Mouse (Mus musculus) CH12.LX (cell line): Measurements from ENCODE around the gene Prrxl1. TPM values are rescaled to one million over a fixed set of nuclear protein-coding genes. Genes with fewer than 3 reads are reported as not detected.
A peak's percentile ranks its signal among the peaks of the same experiment; 100 is the strongest.

ENCODE experiments used
- DNase-seq: peaks from one replicate; pipeline ENCODE4 v3.0.0-alpha.2; 2013; ENCODE audit errors: extremely low read depth
- H3K27ac ChIP-seq: 2 replicates; pipeline ENCODE4 v1.5.1; 2012; ENCODE audit warnings: low read depth, mild to moderate bottlenecking, control low read depth, moderate library complexity; ENCODE audit not compliant: insufficient read depth
- H3K27me3 ChIP-seq: replicated peaks from 2 replicates; pipeline ENCODE3; 2012; ENCODE audit warnings: inconsistent platforms
- H3K36me3 ChIP-seq, 2 experiments: replicated peaks in 1 of 2; 2 replicates each; pipeline versions ENCODE3 to v1.6.1; 2012; ENCODE audit warnings: inconsistent platforms in 1 of 2, low read length in 1 of 2, mild to moderate bottlenecking in 1 of 2, mixed read lengths in 1 of 2, moderate library complexity in 1 of 2; ENCODE audit not compliant: control insufficient read depth in 1 of 2, insufficient read depth in 1 of 2
- H3K4me1 ChIP-seq, 2 experiments: 2 replicates each; pipeline ENCODE4 v1.6.1; 2012; ENCODE audit warnings: inconsistent platforms in 1 of 2, moderate library complexity in 1 of 2; ENCODE audit not compliant: insufficient read depth in 2 of 2, control insufficient read depth in 1 of 2
- H3K4me2 ChIP-seq: 2 replicates; pipeline ENCODE4 v1.6.1; 2012; ENCODE audit warnings: low read depth, mild to moderate bottlenecking, control low read depth; ENCODE audit not compliant: poor library complexity, insufficient read depth, severe bottlenecking
- H3K4me3 ChIP-seq, 3 experiments: fragments of 150-350 bp in 1 of 3; sonication (generic) in 1 of 3; replicated peaks in 1 of 3; 2 replicates each; pipeline versions ENCODE3 to v1.5.1; 2011 to 2012; ENCODE audit warnings: low read depth in 2 of 3, low read length in 2 of 3, mild to moderate bottlenecking in 2 of 3, moderate library complexity in 2 of 3, control low read depth in 1 of 3, improper control_type of control experiment in 1 of 3, inconsistent platforms in 1 of 3, mixed read lengths in 1 of 3; ENCODE audit not compliant: poor library complexity in 1 of 3
- H3K79me2 ChIP-seq: replicated peaks from 2 replicates; pipeline ENCODE4 v1.6.1; 2012; ENCODE audit warnings: mild to moderate bottlenecking, moderate library complexity; ENCODE audit not compliant: control insufficient read depth, poor library complexity, insufficient read depth, severe bottlenecking; ENCODE audit errors: extremely low read depth
- H3K9ac ChIP-seq: 2 replicates; pipeline ENCODE4 v1.6.1; 2012; ENCODE audit warnings: low read depth, mild to moderate bottlenecking, control low read depth, moderate library complexity; ENCODE audit not compliant: insufficient read depth
- H3K9me3 ChIP-seq: replicated peaks from 2 replicates; pipeline ENCODE3; 2012; ENCODE audit warnings: low read length, inconsistent platforms, mixed read lengths
- BHLHE40 ChIP-seq: IDR thresholded peaks from 2 replicates; pipeline ENCODE4 v1.6.1; 2011; ENCODE audit warnings: mild to moderate bottlenecking, low read depth, low read length, improper control_type of control experiment
- CHD1 ChIP-seq: IDR thresholded peaks from 2 replicates; pipeline ENCODE4 v1.6.1; 2012; ENCODE audit warnings: low read depth, low read length, improper control_type of control experiment, inconsistent platforms
- CHD2 ChIP-seq: IDR thresholded peaks from 2 replicates; pipeline ENCODE4 v1.6.1; 2011; ENCODE audit warnings: low read length, improper control_type of control experiment
- CTCF ChIP-seq, 2 experiments: IDR thresholded peaks in 1 of 2; conservative IDR thresholded peaks in 1 of 2; 2 replicates each; pipeline ENCODE4 v1.5.1; 2011 to 2012; ENCODE audit warnings: low read depth in 2 of 2, low read length in 2 of 2, improper control_type of control experiment in 1 of 2, inconsistent platforms in 1 of 2, mild to moderate bottlenecking in 1 of 2, moderate library complexity in 1 of 2
- E2F4 ChIP-seq: IDR thresholded peaks from 2 replicates; pipeline ENCODE4 v1.6.1; 2011; ENCODE audit warnings: low read depth, low read length, improper control_type of control experiment; ENCODE audit not compliant: insufficient replicate concordance
- GABPA ChIP-seq: IDR thresholded peaks from 2 replicates; pipeline ENCODE4 v1.6.1; 2012; ENCODE audit warnings: low read depth, low read length, improper control_type of control experiment, inconsistent platforms; ENCODE audit not compliant: insufficient replicate concordance
- HCFC1 ChIP-seq: IDR thresholded peaks from 2 replicates; pipeline ENCODE4 v1.6.1; 2012; ENCODE audit warnings: low read depth, mild to moderate bottlenecking, inconsistent platforms, low read length, improper control_type of control experiment
- JUN ChIP-seq: IDR thresholded peaks from 2 replicates; pipeline ENCODE4 v1.6.1; 2011; ENCODE audit warnings: low read depth, mild to moderate bottlenecking, low read length, improper control_type of control experiment, moderate library complexity; ENCODE audit not compliant: insufficient read depth
- JUND ChIP-seq: conservative IDR thresholded peaks from 2 replicates; pipeline ENCODE4 v1.6.1; 2011; ENCODE audit warnings: low read depth, low read length, improper control_type of control experiment
- KAT2A ChIP-seq: IDR thresholded peaks from 2 replicates; pipeline ENCODE4 v1.6.1; 2012; ENCODE audit warnings: low read length, improper control_type of control experiment, inconsistent platforms; ENCODE audit not compliant: insufficient replicate concordance
- MAZ ChIP-seq: IDR thresholded peaks from 2 replicates; pipeline ENCODE4 v1.6.1; 2012; ENCODE audit warnings: low read depth, mild to moderate bottlenecking, inconsistent platforms, low read length, improper control_type of control experiment, moderate library complexity
- MEF2A ChIP-seq: IDR thresholded peaks from 2 replicates; pipeline ENCODE4 v1.6.1; 2014; ENCODE audit warnings: low read depth, mild to moderate bottlenecking, inconsistent platforms, low read length, improper control_type of control experiment, borderline replicate concordance
- MYC ChIP-seq: IDR thresholded peaks from 2 replicates; pipeline ENCODE4 v1.6.1; 2011; ENCODE audit warnings: low read depth, mild to moderate bottlenecking, improper control_type of control experiment, low read length
- NELFE ChIP-seq: IDR thresholded peaks from 2 replicates; pipeline ENCODE4 v1.6.1; 2011; ENCODE audit warnings: low read depth, low read length, improper control_type of control experiment
- POLR2A ChIP-seq: IDR thresholded peaks from 2 replicates; pipeline ENCODE4 v1.6.1; 2011; ENCODE audit warnings: low read depth, mild to moderate bottlenecking, improper control_type of control experiment, low read length
- POLR2AphosphoS2 ChIP-seq: IDR thresholded peaks from 2 replicates; pipeline ENCODE4 v1.6.1; 2011; ENCODE audit warnings: low read depth, low read length, improper control_type of control experiment
- SMC3 ChIP-seq: IDR thresholded peaks from 2 replicates; pipeline ENCODE4 v1.6.1; 2011; ENCODE audit warnings: low read depth, low read length, improper control_type of control experiment
- UBTF ChIP-seq: IDR thresholded peaks from 2 replicates; pipeline ENCODE4 v1.6.1; 2012; ENCODE audit warnings: low read depth, mild to moderate bottlenecking, inconsistent platforms, low read length, improper control_type of control experiment, moderate library complexity
- USF1 ChIP-seq: IDR thresholded peaks from 2 replicates; pipeline ENCODE4 v1.6.1; 2014; ENCODE audit warnings: low read depth, mild to moderate bottlenecking, inconsistent platforms, low read length, improper control_type of control experiment
- USF2 ChIP-seq: conservative IDR thresholded peaks from 2 replicates; pipeline ENCODE4 v1.6.1; 2011; ENCODE audit warnings: low read depth, low read length, improper control_type of control experiment
- ZMIZ1 ChIP-seq: IDR thresholded peaks from 2 replicates; pipeline ENCODE4 v1.6.1; 2012; ENCODE audit warnings: low read depth, mild to moderate bottlenecking, inconsistent platforms, low read length, improper control_type of control experiment
- dilution Hi-C: fragments of 300-500 bp; cut with MboI; formaldehyde crosslinking; loops from 2 replicates; pipeline ENCODE4 v1.14.3; 2020; ENCODE audit warnings: low sequenced_read_pairs; ENCODE audit not compliant: extremely low pct_unique_long_range_greater_than_20kb, extremely low pct_ligation_motif_present
- in situ Hi-C: fragments of 300-500 bp; cut with MboI; formaldehyde crosslinking; loops from 3 replicates; pipeline ENCODE4 v1.14.3; 2019; ENCODE audit warnings: low sequenced_read_pairs, low pct_ligation_motif_present, low pct_unique_long_range_greater_than_20kb, mixed read lengths
- polyA plus RNA-seq: library from polyadenylated mRNA; unstranded; fragments of >175 nt; gene quantifications from 2 replicates; pipeline ENCODE4 v1.2.1, GENCODE M21; 2012; ENCODE audit warnings: low read depth; ENCODE audit not compliant: insufficient read length
- total RNA-seq, 2 experiments: library from RNA; depleted of rRNA; stranded (reverse); fragments of 300-350 nt in 1 of 2; fragments of >200 nt in 1 of 2; gene quantifications; 2 replicates each; pipeline ENCODE4 v1.2.3; 2012 to 2014

Gene Prrxl1
- total and polyA plus RNA-seq, 3 experiments = not detected

DNA sequence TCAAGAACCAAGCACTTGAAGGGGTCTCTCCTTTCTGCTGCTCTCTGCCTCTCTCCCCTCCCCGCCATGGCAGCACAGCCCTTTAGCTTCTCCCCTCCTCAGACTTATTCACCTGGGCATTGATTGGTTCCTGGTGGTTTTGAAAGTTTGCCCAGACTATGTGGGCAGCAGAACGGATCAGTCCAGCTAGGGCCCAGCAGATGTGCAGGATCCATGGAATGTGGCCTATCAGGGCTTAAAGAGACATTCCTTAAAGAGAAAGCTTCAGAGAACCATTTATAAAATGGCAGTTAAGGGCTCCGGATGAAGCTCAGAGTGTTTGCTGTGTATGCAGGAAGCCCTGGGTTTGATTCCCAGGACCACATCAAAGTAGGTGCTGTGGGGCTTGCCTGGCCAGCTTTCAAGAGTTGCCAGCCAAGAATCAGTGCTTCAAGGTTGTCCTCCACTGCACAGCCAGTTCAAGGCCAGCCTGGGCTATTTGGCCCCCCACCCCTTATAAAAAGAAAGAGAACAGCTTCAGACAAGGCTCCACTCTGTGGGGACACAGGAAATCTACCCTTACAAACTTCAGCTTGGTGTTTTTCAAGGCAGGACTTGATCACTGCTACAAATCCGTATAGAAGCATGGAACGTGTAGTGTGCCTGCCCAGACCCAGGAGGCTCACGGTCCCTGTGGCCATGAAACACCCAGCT is 33.8 kb downstream of the Prrxl1 start:
- Histone ChIP-seq H3K27me3 (no peaks in the 10 kb centered on the region), H3K36me3 (no peaks in the 10 kb centered on the region), H3K4me3 (no peak overlapping the region), H3K4me1 (peaks cover 0 to 34% of the 10 kb centered on the region in 2 experiments; a peak in 2 of 4 replicates), H3K27ac (no peak overlapping the region), H3K9me3 (no peaks in the 10 kb centered on the region), H3K9ac (no peak overlapping the region), H3K4me2 (no peak overlapping the region), H3K79me2 (no peaks in the 10 kb centered on the region)
- dilution Hi-C loops = no loop called here
- in situ Hi-C loops = no loop called here
- TF ChIP-seq E2F4 (no peak), JUND (no peak), MAZ (no peak), NELFE (no peak), CHD2 (no peak), HCFC1 (no peak), BHLHE40 (no peak), SMC3 (no peak), USF1 (no peak), UBTF (no peak), KAT2A (no peak), POLR2A (no peak), ZMIZ1 (no peak), JUN (no peak), POLR2AphosphoS2 (no peak), CHD1 (no peak), USF2 (no peak), MEF2A (no peak), GABPA (no peak), CTCF (conservative IDR thresholded peaks at IDR 0.05 in 1 of 2, IDR thresholded peaks at IDR 0.05 in 1 of 2; ENCODE audit: low read depth in 2 of 2, low read length in 2 of 2) (no peak)
- no peak for DNase-seq

DNA sequence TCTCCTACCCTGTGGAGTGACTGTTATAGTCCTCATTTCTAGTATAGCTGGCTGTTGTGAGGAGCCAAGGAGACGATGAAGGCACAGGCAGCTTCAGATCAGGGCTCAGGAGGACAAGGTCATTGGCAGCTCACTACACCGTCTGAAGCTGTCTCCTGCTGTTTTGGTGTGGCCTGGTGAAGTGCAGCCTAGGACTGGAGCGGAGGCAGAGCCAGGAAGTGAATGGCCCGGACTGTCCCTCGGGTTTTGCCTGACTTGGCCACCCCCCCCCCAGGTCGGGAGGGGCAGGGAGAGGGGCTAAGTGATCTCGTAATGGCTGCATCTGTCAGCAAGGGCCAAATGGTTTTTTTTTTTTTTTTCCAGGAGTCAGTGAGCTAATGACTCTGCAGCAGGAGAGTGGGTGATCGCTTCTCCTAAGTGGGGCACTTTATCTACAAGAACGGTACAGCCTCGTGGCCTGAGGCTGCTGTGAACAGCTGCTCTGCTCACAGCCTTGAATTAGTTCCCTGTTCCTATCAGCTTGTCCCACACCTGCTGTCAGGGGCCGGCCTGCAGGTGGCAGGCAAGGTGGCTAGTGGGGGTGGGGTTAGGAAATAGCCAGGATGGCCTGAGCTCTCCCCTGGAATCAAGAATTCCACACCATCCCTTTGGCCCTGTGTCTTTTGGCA is 34.9 kb downstream of the Prrxl1 start:
- TF ChIP-seq MYC (no peak), CTCF (conservative IDR thresholded peaks at IDR 0.05 in 1 of 2, IDR thresholded peaks at IDR 0.05 in 1 of 2; ENCODE audit: low read depth in 2 of 2, low read length in 2 of 2) (peak in 1 of 2 experiments; percentile 25; a peak in 1 of 4 replicates)
- no peak overlapping the region for H3K4me3 ChIP-seq
- H3K36me3 ChIP-seq = no peaks in the 10 kb centered on the region
- H3K27ac ChIP-seq = no peak overlapping the region
- in situ Hi-C loops (no loop called here), dilution Hi-C loops (no loop called here)
- no peaks in the 10 kb centered on the region for H3K9me3 ChIP-seq
- no peak overlapping the region for H3K9ac ChIP-seq
- H3K27me3 ChIP-seq = no peaks in the 10 kb centered on the region
- no peaks in the 10 kb centered on the region for H3K79me2 ChIP-seq
- no peak for DNase-seq
- H3K4me1 ChIP-seq = peaks cover 0 to 23% of the 10 kb centered on the region in 2 experiments; a peak in 2 of 4 replicates
- H3K4me2 ChIP-seq = no peak overlapping the region
